Mouse (Mus musculus) heart, embryonic 10.5 days (tissue): ENCODE results near the gene Nipal3. TPM values are rescaled to one million over a fixed set of nuclear protein-coding genes. Genes with fewer than 3 reads are reported as not detected.

Experiments used
- DNase-seq: peaks from one replicate; pipeline ENCODE4 v3.0.0-alpha.2; 2017; ENCODE audit warnings: low spot score
- H3K27ac ChIP-seq: fragments of 300-500 bp; sonication (generic); 2 replicates; pipeline ENCODE4 v1.5.1; 2016; ENCODE audit warnings: mild to moderate bottlenecking
- H3K27me3 ChIP-seq: fragments of 300-500 bp; sonication (generic); 2 replicates; pipeline ENCODE4 v1.6.1; 2016; ENCODE audit warnings: mild to moderate bottlenecking; ENCODE audit not compliant: poor library complexity, insufficient read depth, severe bottlenecking
- H3K36me3 ChIP-seq: fragments of 300-500 bp; sonication (generic); 2 replicates; pipeline ENCODE4 v1.6.1; 2016; ENCODE audit warnings: mild to moderate bottlenecking, moderate library complexity
- H3K4me1 ChIP-seq: fragments of 300-500 bp; sonication (generic); 2 replicates; pipeline ENCODE4 v1.6.1; 2016; ENCODE audit warnings: mild to moderate bottlenecking
- H3K4me3 ChIP-seq: fragments of 300-500 bp; sonication (generic); 2 replicates; pipeline ENCODE4 v1.5.1; 2016; ENCODE audit warnings: mild to moderate bottlenecking, moderate library complexity
- H3K9me3 ChIP-seq: fragments of 300-500 bp; sonication (generic); 2 replicates; pipeline ENCODE4 v1.6.1; 2016; ENCODE audit warnings: mild to moderate bottlenecking, moderate library complexity
- WGBS: fragments of 180-500 bp; shearing (Covaris S2); methylation state at CpG from one replicate; pipeline ENCODE4 v1.1.7; 2016; 5-methylcytosine and 5-hydroxymethylcytosine counted together
- polyA plus RNA-seq: library from polyadenylated mRNA; unstranded; fragments of >200 nt; fragmentation: Nextera tagmentation; extraction: Ambion mirVana; gene quantifications from 2 replicates; pipeline ENCODE4 v1.2.1, GENCODE M21; 2016

The Nipal3 gene
- polyA plus RNA-seq, 1 experiment from 2014 or later: 2.0 TPM

- Histone ChIP-seq H3K36me3 (peaks cover 56% of the 10 kb centered on the region), H3K4me1 (peaks cover 7% of the 10 kb centered on the region; the same call in 1 of the 2 replicates), H3K9me3 (no peaks in the 10 kb centered on the region), H3K27me3 (no peaks in the 10 kb centered on the region), H3K27ac (no peak overlapping the region), H3K4me3 (no peak overlapping the region)
- no peak for DNase-seq
- 89% methylated on average over 13 of the region's 13 CpGs for WGBS
Observed at GRCm38 (mm10) chr4:135420961-135421360, 73.9 kb downstream of the Nipal3 start.

- H3K36me3 ChIP-seq: peaks cover 59% of the 10 kb centered on the region
- DNase-seq: no peak
- 77% methylated on average over 11 of the region's 11 CpGs for WGBS
- H3K4me1 ChIP-seq: peaks cover 7% of the 10 kb centered on the region; the same call in 1 of the 2 replicates
- no peaks in the 10 kb centered on the region for H3K9me3 ChIP-seq
- no peaks in the 10 kb centered on the region for H3K27me3 ChIP-seq
- H3K27ac ChIP-seq: no peak overlapping the region
- no peak overlapping the region for H3K4me3 ChIP-seq
Observed at GRCm38 (mm10) chr4:135420416-135420815, 74.4 kb downstream of the Nipal3 start.

- H3K27ac ChIP-seq: no peak overlapping the region
- DNase-seq: no peak
- H3K9me3 ChIP-seq: no peaks in the 10 kb centered on the region
- H3K36me3 ChIP-seq: peaks cover 60% of the 10 kb centered on the region
- peaks cover 7% of the 10 kb centered on the region; the same call in 1 of the 2 replicates for H3K4me1 ChIP-seq
- no peak overlapping the region for H3K4me3 ChIP-seq
- no peaks in the 10 kb centered on the region for H3K27me3 ChIP-seq
- WGBS: 77% methylated on average over 21 of the region's 21 CpGs
Observed at GRCm38 (mm10) chr4:135419996-135420395, 74.8 kb downstream of the Nipal3 start.

- H3K27ac ChIP-seq: no peak overlapping the region
- no peaks in the 10 kb centered on the region for H3K27me3 ChIP-seq
- no peaks in the 10 kb centered on the region for H3K9me3 ChIP-seq
- H3K36me3 ChIP-seq: peaks cover 50% of the 10 kb centered on the region
- 84% methylated on average over 21 of the region's 21 CpGs for WGBS
- no peak overlapping the region for H3K4me3 ChIP-seq
- no peak for DNase-seq
- peaks cover 7% of the 10 kb centered on the region; the same call in 1 of the 2 replicates for H3K4me1 ChIP-seq
Observed at GRCm38 (mm10) chr4:135416367-135416766, 78.5 kb downstream of the Nipal3 start.

GRCm38 (mm10) chr4:135413491-135413890 is 81.3 kb downstream of the Nipal3 start:
- H3K27ac ChIP-seq: no peak overlapping the region
- H3K4me3 ChIP-seq: no peak overlapping the region
- H3K27me3 ChIP-seq: no peaks in the 10 kb centered on the region
- WGBS: 77% methylated on average over 8 of the region's 8 CpGs
- no peaks in the 10 kb centered on the region for H3K4me1 ChIP-seq
- H3K36me3 ChIP-seq: peaks cover 30% of the 10 kb centered on the region
- no peak for DNase-seq
- no peaks in the 10 kb centered on the region for H3K9me3 ChIP-seq

GRCm38 (mm10) chr4:135411633-135412032 is 83.2 kb downstream of the Nipal3 start:
- Histone ChIP-seq H3K27ac (no peak overlapping the region), H3K4me3 (no peak overlapping the region)
- 29% methylated on average over 4 of the region's 4 CpGs for WGBS

GRCm38 (mm10) chr4:135406180-135406579 is 88.7 kb downstream of the Nipal3 start:
- no peak for DNase-seq
- Histone ChIP-seq H3K9me3 (no peaks in the 10 kb centered on the region), H3K36me3 (no peaks in the 10 kb centered on the region; the same call in 1 of the 2 replicates), H3K27ac (no peak overlapping the region), H3K4me1 (0 out of 2 replicates have a peak, but pooled peaks cover 5% of the 10 kb centered on the region), H3K27me3 (0 out of 2 replicates have a peak, but pooled peaks cover 2% of the 10 kb centered on the region), H3K4me3 (no peak overlapping the region)
- 57% methylated on average over 5 of the region's 5 CpGs for WGBS

More at GRCm38 (mm10) chr4:135411633-135412032, 83.2 kb downstream of the Nipal3 start:
- Histone ChIP-seq H3K9me3 (no peaks in the 10 kb centered on the region), H3K4me1 (no peaks in the 10 kb centered on the region), H3K27me3 (no peaks in the 10 kb centered on the region), H3K36me3 (peaks cover 23% of the 10 kb centered on the region)
- peak; percentile 81 for DNase-seq

- Histone ChIP-seq H3K27me3 (0 out of 2 replicates have a peak, but pooled peaks cover 3% of the 10 kb centered on the region), H3K4me3 (no peak overlapping the region), H3K27ac (no peak overlapping the region), H3K4me1 (0 out of 2 replicates have a peak, but pooled peaks cover 5% of the 10 kb centered on the region), H3K36me3 (no peaks in the 10 kb centered on the region; the same call in 1 of the 2 replicates), H3K9me3 (no peaks in the 10 kb centered on the region)
- peak; percentile 80 for DNase-seq
- 78% methylated on average over 2 of the region's 2 CpGs for WGBS
Observed at GRCm38 (mm10) chr4:135404916-135405315, 89.9 kb downstream of the Nipal3 start.

GRCm38 (mm10) chr4:135404048-135404447 is 90.8 kb downstream of the Nipal3 start:
- H3K36me3 ChIP-seq: no peaks in the 10 kb centered on the region
- no peak overlapping the region for H3K27ac ChIP-seq
- 0 out of 2 replicates have a peak, but pooled peaks cover 5% of the 10 kb centered on the region for H3K4me1 ChIP-seq

GRCm38 (mm10) chr4:135401881-135402280 is 93.0 kb downstream of the Nipal3 start:
- Histone ChIP-seq H3K4me1 (peaks cover 16% of the 10 kb centered on the region), H3K36me3 (no peaks in the 10 kb centered on the region), H3K27ac (no peak overlapping the region), H3K4me3 (no peak overlapping the region), H3K27me3 (peaks cover 30% of the 10 kb centered on the region), H3K9me3 (no peaks in the 10 kb centered on the region)
- no peak for DNase-seq
- 32% methylated on average over 7 of the region's 7 CpGs for WGBS

More at GRCm38 (mm10) chr4:135404048-135404447, 90.8 kb downstream of the Nipal3 start:
- H3K9me3 ChIP-seq: no peaks in the 10 kb centered on the region
- H3K4me3 ChIP-seq: no peak overlapping the region
- WGBS: 71% methylated on average over 10 of the region's 10 CpGs
- no peak for DNase-seq
- peaks cover 10% of the 10 kb centered on the region for H3K27me3 ChIP-seq

GRCm38 (mm10) chr4:135397991-135398390 is 96.8 kb downstream of the Nipal3 start, which contains the start of gene Ncmap:
TSS of gene Ncmap (minus strand) at chr4:135398227.
- no peak for DNase-seq
- Histone ChIP-seq H3K27me3 (peaks cover 53% of the 10 kb centered on the region), H3K9me3 (no peaks in the 10 kb centered on the region), H3K4me3 (peak within 1 kb of the TSS; percentile 66), H3K4me1 (peaks cover 12% of the 10 kb centered on the region), H3K27ac (peak within 1 kb of the TSS; percentile 67; the same call in 1 of the 2 replicates), H3K36me3 (no peaks in the 10 kb centered on the region)
- WGBS: under 1% methylated on average over 29 of the region's 29 CpGs

- 4% methylated on average over 16 of the region's 16 CpGs for WGBS
- no peak for DNase-seq
- Histone ChIP-seq H3K27me3 (peaks cover 53% of the 10 kb centered on the region), H3K36me3 (no peaks in the 10 kb centered on the region), H3K4me3 (peak overlapping the region; percentile 66), H3K4me1 (peaks cover 12% of the 10 kb centered on the region), H3K27ac (peak overlapping the region; percentile 67; the same call in 1 of the 2 replicates), H3K9me3 (0 out of 2 replicates have a peak, but pooled peaks cover 3% of the 10 kb centered on the region)
Observed at GRCm38 (mm10) chr4:135397551-135397950, 97.3 kb downstream of the Nipal3 start.

- Histone ChIP-seq H3K36me3 (no peaks in the 10 kb centered on the region), H3K4me3 (no peak overlapping the region), H3K9me3 (0 out of 2 replicates have a peak, but pooled peaks cover 3% of the 10 kb centered on the region), H3K27me3 (peaks cover 52% of the 10 kb centered on the region), H3K27ac (no peak overlapping the region), H3K4me1 (peaks cover 12% of the 10 kb centered on the region)
- WGBS: 86% methylated on average over 5 of the region's 5 CpGs
- DNase-seq: no peak
Observed at GRCm38 (mm10) chr4:135396303-135396702, 98.5 kb downstream of the Nipal3 start.
